Mouse (Mus musculus) lung, postnatal 10 days (tissue): ENCODE results near the gene Hibadh.
"Not testable (repeated sequence)": the region's sequence is repeated elsewhere in the genome, so short reads cannot be mapped to it uniquely, and the experiment has no call there.

Source experiments
- DNase-seq: peaks from one replicate; pipeline ENCODE4 v3.0.0; 2021

Hibadh gene

GRCm38 (mm10) chr6:52640224-52640712 is at the start of gene Hibadh:
Gene Hibadh, minus strand, starts transcription at chr6:52640389.
- DNase-seq = peak; percentile 99

DNA sequence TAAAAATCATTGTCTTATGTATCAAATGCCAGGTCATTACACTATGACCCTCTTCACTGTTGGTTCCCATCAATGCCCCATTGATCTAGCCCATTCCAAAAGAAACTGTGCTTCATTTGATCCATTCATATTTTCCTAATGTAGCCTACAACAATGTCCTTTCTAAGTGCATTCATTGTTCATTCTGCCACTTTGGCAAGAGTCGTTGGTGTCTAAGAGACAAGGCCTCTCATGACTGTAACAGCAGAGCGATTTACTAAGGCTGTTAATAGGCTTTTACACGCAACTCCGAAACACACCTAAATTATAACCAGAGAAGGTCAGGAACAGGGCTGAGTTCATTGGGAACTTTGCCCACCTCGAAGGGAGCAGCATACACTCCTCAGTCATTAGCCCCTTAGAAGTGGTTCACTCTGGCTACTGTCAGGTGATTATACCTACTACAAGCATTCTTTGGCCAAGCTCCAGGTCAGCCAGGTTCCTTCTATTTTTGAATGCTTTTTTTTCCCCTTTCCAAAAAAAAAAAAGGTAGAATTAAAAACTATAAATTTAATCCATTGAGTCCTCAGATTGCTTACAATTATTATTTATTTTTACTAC is 46.8 kb upstream of the Hibadh start:
- no peak for DNase-seq

DNA sequence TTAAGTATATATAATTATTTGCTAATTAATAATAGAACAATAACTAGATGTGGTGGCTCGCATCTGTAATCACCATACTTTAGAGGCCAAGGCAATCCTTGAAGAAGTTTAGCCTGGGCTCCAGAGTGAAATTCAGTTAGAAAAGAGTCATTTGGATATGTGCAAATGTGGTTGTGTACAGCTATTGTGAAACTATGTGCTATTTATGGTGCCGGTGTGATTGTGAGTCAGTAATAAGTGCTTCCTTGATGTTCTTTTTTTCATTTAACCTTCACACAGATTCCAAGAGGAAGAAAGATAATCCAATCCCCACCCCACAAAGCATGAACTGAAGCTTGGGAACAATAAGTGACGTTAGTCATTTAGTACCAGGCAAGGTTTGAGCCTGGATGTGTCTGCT is 42.4 kb upstream of the Hibadh start:
- DNase-seq = no peak

GRCm38 (mm10) chr6:52681847-52682485 is 41.8 kb upstream of the Hibadh start:
- DNase-seq = no peak

GRCm38 (mm10) chr6:52680458-52681032 is 40.4 kb upstream of the Hibadh start:
- no peak for DNase-seq

DNA sequence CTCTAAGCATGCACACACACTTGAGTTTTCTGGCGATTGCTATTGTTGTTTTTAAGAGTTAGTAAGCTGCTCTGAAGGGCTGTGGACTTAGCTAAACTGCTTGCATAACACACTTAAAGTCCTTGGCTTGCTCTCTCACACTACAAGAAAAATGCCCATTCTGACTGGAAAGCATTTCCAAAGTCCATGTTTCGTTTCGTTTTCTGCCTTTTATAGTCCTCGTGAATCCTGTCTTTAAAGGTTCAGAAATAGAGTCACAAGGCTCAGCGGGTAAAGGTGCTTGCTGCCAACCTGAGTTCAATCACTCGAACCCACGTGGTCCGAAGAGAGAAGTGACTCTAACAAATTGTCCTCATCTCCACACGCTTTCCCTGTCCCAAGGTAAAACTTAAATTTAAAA is 39.4 kb upstream of the Hibadh start:
- no peak for DNase-seq

GRCm38 (mm10) chr6:52677534-52677933 is 37.3 kb upstream of the Hibadh start:
- DNase-seq = not testable (repeated sequence)

DNA sequence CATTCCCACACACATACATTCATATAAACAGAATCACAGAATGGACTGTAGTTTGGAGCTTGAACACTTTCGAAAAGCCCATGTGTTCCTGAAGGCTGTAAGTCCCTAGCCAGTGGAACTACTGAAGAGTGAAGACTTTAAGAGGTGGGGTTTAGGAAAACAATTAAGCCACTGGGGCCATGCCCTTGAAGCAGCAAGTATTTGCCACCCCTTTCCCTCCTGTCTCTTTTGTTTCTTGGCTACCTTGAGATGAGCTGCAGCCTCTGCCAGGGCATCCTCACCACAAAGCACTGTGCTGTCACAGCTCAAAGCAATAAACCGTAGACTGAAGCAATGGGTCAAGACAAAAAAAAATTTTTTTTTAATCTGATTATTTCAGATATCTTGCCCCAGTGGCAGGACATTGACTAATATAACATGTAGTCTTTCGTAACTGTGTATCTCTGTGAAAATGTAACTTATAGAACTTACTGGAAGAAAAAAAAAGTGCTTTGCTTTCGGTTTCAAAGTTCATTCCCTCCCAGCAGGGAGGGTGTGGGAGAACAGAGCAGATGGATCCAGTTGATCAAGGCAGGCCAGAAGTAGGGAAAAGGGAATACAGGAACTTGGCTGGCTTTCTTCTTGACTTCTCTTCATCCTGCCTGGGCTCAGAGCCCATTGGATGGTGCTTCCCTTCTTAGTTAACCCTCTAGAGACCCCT is 35.2 kb upstream of the Hibadh start:
- DNase-seq = peak; percentile 53

- DNase-seq = no peak
These were observed 34.4 kb upstream of the Hibadh start for GRCm38 (mm10) chr6:52674541-52674940.

GRCm38 (mm10) chr6:52673706-52674105 is 33.5 kb upstream of the Hibadh start:
- DNase-seq = no peak

GRCm38 (mm10) chr6:52672539-52672938 is 32.4 kb upstream of the Hibadh start:
- no peak for DNase-seq

- no peak for DNase-seq
These were observed 31.6 kb upstream of the Hibadh start for GRCm38 (mm10) chr6:52671791-52672190.

DNA sequence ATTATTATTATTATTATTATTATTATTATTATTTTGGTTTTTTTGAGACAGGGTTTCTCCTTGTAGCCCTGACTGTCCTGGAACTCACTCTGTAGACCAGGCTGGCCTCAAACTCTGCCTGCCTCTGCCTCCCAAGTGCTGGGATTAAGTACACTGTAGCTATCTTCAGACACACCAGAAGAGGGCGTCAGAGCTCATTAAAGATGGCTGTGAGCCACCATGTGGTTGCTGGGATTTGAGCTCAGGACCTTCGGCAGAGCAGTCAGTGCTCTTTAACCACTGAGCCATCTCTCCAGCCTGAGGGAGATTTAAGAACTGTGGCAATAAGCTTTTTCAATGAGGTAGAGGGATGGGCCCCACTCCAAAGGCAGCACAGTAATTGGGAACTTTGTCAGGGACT is 29.7 kb upstream of the Hibadh start:
- not testable (repeated sequence) for DNase-seq

DNA sequence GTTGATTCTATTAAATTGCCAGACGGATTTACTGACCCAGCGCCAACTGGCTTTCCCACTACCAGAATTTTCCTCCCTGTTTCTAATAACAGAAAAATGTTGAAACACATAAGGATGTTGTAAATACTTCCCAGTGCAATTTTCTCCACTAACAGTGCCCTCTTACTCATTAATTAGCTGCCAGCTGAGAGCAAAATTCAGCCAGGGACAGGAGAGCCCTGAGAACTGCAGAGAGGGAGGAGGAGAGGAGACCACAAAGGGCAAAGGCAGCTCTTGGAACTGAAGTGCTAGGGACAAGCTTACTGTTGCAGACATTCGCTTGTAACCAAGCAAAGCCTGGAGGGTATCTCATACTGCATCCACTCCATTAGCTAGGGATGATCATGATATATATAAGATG is 27.5 kb upstream of the Hibadh start:
- no peak for DNase-seq

GRCm38 (mm10) chr6:52663021-52663420 is 22.8 kb upstream of the Hibadh start:
- DNase-seq = peak; percentile 4

- DNase-seq = no peak
These were observed 15.1 kb upstream of the Hibadh start for GRCm38 (mm10) chr6:52655266-52655665.

GRCm38 (mm10) chr6:52648806-52649205 is 8.6 kb upstream of the Hibadh start:
- DNase-seq = no peak

DNA sequence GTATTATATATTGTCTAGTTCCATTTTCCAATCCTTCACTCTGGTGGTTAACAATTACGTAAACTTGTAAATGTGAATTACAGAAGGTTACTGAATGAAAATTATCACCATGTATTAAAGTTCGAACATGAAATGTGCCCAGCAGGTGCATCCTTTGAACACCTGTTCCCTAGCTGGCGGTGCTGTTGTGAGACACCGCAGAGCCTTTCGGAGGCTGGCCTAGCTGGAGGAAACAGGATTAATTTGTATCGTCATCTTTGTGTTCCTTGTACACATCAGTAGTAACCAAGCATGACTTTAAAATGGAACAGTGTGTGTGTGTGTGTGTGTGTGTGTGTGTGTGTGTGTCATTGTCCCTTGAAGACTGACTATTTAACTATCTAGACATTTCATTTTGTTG is 7.8 kb upstream of the Hibadh start:
- no peak for DNase-seq

GRCm38 (mm10) chr6:52645926-52646325 is 5.7 kb upstream of the Hibadh start:
- DNase-seq = no peak

- DNase-seq = no peak
These were observed 2.0 kb upstream of the Hibadh start for GRCm38 (mm10) chr6:52642152-52642551.

GRCm38 (mm10) chr6:52641076-52641475 is 887 bp upstream of the Hibadh start:
- no peak for DNase-seq

DNA sequence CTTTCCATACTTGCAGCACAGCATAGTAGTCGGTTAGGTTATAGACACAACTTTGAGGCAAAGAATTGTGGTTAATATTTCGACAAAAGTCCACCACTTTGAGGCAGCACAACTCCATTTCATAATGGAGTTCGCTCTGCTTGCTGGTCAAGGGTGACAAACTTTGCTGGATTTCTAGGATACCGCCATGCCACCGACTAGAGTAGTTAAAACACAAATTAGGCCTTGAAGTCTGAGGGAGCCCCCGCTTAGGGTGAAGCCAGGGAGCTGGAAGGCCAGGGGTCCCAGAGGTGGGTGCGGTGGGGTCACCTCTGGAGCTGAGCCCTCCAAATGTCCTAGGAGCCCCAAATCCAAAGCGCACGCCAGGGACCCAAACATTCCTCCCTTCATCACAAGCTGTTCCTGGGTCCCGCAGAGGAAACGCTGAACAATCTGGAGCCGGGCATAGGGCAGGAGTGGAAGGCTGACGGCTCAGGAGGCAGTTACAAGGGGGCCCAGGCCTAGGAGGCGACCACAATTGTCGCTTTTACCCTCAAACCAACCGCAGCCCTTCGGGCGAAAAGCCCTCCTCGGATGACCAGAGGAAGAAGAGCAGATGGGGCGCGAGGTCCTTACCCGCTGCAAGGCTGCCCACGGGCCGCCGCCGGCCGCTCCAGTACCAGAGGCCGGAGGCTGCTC is 504 bp downstream of the Hibadh start:
- DNase-seq = peak; percentile 30
